ENCODE assay signal across 9 mouse cellular contexts in the genomic region with DNA sequence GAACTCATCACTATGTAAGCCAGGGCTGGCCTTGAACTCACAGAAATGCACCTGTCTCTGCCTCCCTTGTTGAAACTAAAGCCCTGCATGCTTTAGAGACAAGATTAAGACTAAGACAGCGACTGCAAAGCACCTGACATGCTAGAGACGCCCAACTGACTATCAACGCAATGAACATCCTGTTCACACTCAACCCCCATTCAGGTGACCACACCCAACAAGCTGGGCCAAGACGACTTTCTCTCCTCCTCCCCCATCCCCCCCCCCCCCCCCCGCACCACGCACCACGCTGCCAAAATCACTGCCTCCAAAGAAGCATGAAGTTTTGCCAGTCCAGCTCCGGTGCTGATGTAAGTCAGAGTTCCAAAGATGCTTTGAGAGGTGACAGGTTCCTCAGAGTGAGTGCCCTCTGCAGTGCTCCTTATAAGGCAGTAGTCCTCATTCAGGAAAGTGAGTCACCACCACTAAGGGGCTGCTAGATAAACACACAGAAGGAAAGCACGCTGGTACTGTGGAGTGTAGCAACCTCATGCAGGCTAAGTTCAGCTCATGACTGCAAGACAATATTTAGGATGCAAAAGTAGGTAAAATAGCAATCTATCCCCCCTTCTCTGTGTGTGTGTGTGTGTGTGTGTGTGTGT. TPM values are rescaled to one million over a fixed set of nuclear protein-coding genes. Genes with fewer than 3 reads are reported as not detected.
DNase-seq lines count a peak whose midpoint lies in the region; ATAC-seq lines count a peak whose summit lies in the region.
"Had no signal": no experiment of that assay in that cellular context is flagged by ENCODE, and none has a peak within 500 bp of the region (broad histone marks: within the 10 kb centered on the region; RNA-seq: fewer than 3 reads in every experiment).

No protein-coding gene starts in this region.

- DNase-seq in spleen, postnatal 36 days (ENCODE audit: low spot score in 2 of 2), result peak; percentile 76 to 77
- no peak for DNase-seq in spleen, postnatal 14 days (ENCODE audit: low spot score in 2 of 2)
- DNase-seq in liver, result peak; percentile 53
- no peak for DNase-seq in adrenal gland, postnatal 25 days
- DNase-seq in embryo, embryonic 11 days, result no peak

- no peaks in the 10 kb centered on the region for H3K27me3 ChIP-seq in embryonic facial prominence, embryonic 13.5 days
- H3K27me3 ChIP-seq in stomach, embryonic 14.5 days (ENCODE audit: control insufficient read depth, insufficient read depth, low read length), result no peaks in the 10 kb centered on the region
- H3K27me3 ChIP-seq in midbrain, embryonic 15.5 days (replicated peaks), result no peaks in the 10 kb centered on the region
- H3K27me3 ChIP-seq: limb, embryonic 12.5 days had no signal

- ATAC-seq in embryonic facial prominence, embryonic 13.5 days (ENCODE audit: insufficient number of reproducible peaks, insufficient read depth, low FRiP score, low TSS enrichment, low read depth), result no peak; the same call in 1 of the 2 replicates
- no peak for ATAC-seq in stomach, embryonic 14.5 days (ENCODE audit: insufficient number of reproducible peaks, insufficient read depth, low FRiP score, low read depth)
- no peak for ATAC-seq in midbrain, embryonic 15.5 days (replicated peaks)

- H3K9me3 ChIP-seq in embryonic facial prominence, embryonic 13.5 days, result no peaks in the 10 kb centered on the region
- H3K9me3 ChIP-seq in stomach, embryonic 14.5 days (ENCODE audit: control insufficient read depth, low read depth, low read length), result no peaks in the 10 kb centered on the region
- no peaks in the 10 kb centered on the region for H3K9me3 ChIP-seq in midbrain, embryonic 15.5 days
- H3K9me3 ChIP-seq: limb, embryonic 12.5 days had no signal

- H3K27ac ChIP-seq in embryonic facial prominence, embryonic 13.5 days, result peak overlapping the region; percentile 62; the same call in 1 of the 2 replicates
- H3K27ac ChIP-seq in stomach, embryonic 14.5 days (ENCODE audit: low read length), result peak overlapping the region; percentile 67
- no peak overlapping the region for H3K27ac ChIP-seq in midbrain, embryonic 15.5 days

- H3K9ac ChIP-seq in embryonic facial prominence, embryonic 13.5 days, result no peak overlapping the region
- no peak overlapping the region for H3K9ac ChIP-seq in stomach, embryonic 14.5 days (replicated peaks; ENCODE audit: low read depth, low read length)
- H3K9ac ChIP-seq in midbrain, embryonic 15.5 days, result no peak overlapping the region
- H3K9ac ChIP-seq: limb, embryonic 12.5 days had no signal

- peaks cover 9% of the 10 kb centered on the region for H3K4me1 ChIP-seq in embryonic facial prominence, embryonic 13.5 days
- H3K4me1 ChIP-seq in stomach, embryonic 14.5 days (ENCODE audit: control insufficient read depth, insufficient read depth, low read length), result peaks cover 13% of the 10 kb centered on the region
- H3K4me1 ChIP-seq in midbrain, embryonic 15.5 days, result peaks cover 3% of the 10 kb centered on the region; the same call in 1 of the 2 replicates

- 47% methylated on average over 9 of the region's 9 CpGs for WGBS in embryonic facial prominence, embryonic 13.5 days
- WGBS in stomach, embryonic 14.5 days, result 32% methylated on average over 8 of the region's 9 CpGs
- 73% methylated on average over 8 of the region's 9 CpGs for WGBS in midbrain, embryonic 15.5 days

- no peak overlapping the region for H3K4me3 ChIP-seq in embryonic facial prominence, embryonic 13.5 days
- no peak overlapping the region for H3K4me3 ChIP-seq in stomach, embryonic 14.5 days (ENCODE audit: low read depth, low read length)
- no peak overlapping the region for H3K4me3 ChIP-seq in midbrain, embryonic 15.5 days
- H3K4me3 ChIP-seq: limb, embryonic 12.5 days had no signal

- H3K4me2 ChIP-seq in embryonic facial prominence, embryonic 13.5 days, result no peak overlapping the region
- H3K4me2 ChIP-seq in stomach, embryonic 14.5 days (replicated peaks; ENCODE audit: low read depth, low read length), result no peak overlapping the region
- no peak overlapping the region for H3K4me2 ChIP-seq in midbrain, embryonic 15.5 days
- H3K4me2 ChIP-seq: limb, embryonic 12.5 days had no signal

- H3K36me3 ChIP-seq in embryonic facial prominence, embryonic 13.5 days, result no peaks in the 10 kb centered on the region
- no peaks in the 10 kb centered on the region for H3K36me3 ChIP-seq in stomach, embryonic 14.5 days (ENCODE audit: control insufficient read depth, insufficient read depth, low read length)
- H3K36me3 ChIP-seq in midbrain, embryonic 15.5 days (replicated peaks), result no peaks in the 10 kb centered on the region
- H3K36me3 ChIP-seq: limb, embryonic 12.5 days had no signal

RNA-seq across cellular contexts. Expression of a gene that starts 59.2 kb away (rescaled TPM):
- 7.5 and 9.2 TPM in 2 replicates for polyA plus RNA-seq in embryonic facial prominence, embryonic 13.5 days (2015; fragmentation: Nextera tagmentation; extraction: Ambion mirVana)
- 7.1 and 8.2 TPM in 2 replicates for polyA plus RNA-seq in stomach, embryonic 14.5 days (2014; fragmentation: Nextera tagmentation; extraction: Ambion mirVana)
- 7.2 and 9.4 TPM in 2 replicates for polyA plus RNA-seq in midbrain, embryonic 15.5 days (2015; fragmentation: Nextera tagmentation; extraction: Ambion mirVana)
- 6.7 and 9.1 TPM in 2 replicates for total RNA-seq in adrenal gland, postnatal 25 days (2021)

Comparison
In these comparisons a context has a peak if more than half of its experiments do, and no peak if none do; other contexts are left out.
1. DNase-seq: peak in spleen, postnatal 36 days (2 of 2) and liver (single experiment); none in spleen, postnatal 14 days (0 of 2), adrenal gland, postnatal 25 days (single experiment) and embryo, embryonic 11 days (single experiment).